Mouse (Mus musculus) G1E (cell line): Measurements from ENCODE around the gene Rnf220.

Experiments used
- CTCF ChIP-seq: IDR thresholded peaks from 2 replicates; pipeline ENCODE4 v1.5.1; 2012; ENCODE audit warnings: low read depth, low read length, inconsistent platforms, mixed read lengths
- GATA1 ChIP-seq: IDR thresholded peaks from 2 replicates; pipeline ENCODE4 v1.6.1; 2012; ENCODE audit warnings: borderline replicate concordance, low read length, inconsistent platforms, mixed read lengths
- GATA2 ChIP-seq: IDR thresholded peaks from 2 replicates; pipeline ENCODE4 v1.6.1; 2012; ENCODE audit warnings: low read depth, low read length, inconsistent platforms, borderline replicate concordance
- POLR2AphosphoS5 ChIP-seq: IDR thresholded peaks from 2 replicates; pipeline ENCODE4 v1.6.1; 2012; ENCODE audit warnings: low read depth, low read length, inconsistent platforms; ENCODE audit not compliant: insufficient replicate concordance
- TAL1 ChIP-seq: conservative IDR thresholded peaks from 2 replicates; pipeline ENCODE4 v1.6.1; 2012; ENCODE audit warnings: low read depth, low read length, inconsistent platforms, mixed read lengths

DNA sequence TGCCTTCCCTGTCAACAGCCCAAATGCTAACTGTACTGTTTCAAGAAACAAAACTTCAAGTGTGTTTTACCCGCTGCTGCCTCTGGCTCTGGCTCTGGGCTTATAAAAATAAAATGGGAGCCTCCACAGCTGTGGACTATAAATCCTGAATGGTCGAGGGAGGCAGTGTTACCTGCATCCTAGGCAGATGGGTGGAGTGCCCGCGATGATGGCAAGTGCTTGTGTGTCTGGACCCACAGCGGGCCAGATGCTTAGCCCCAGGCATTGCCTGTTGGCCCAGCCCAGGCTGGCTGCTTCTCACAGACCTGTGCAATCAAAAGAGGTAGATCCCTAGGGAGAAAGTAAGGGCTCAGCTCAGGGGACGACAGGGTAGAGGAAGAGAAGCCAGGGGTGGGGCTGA is 180.1 kb downstream of the Rnf220 start:
- TF ChIP-seq POLR2AphosphoS5 (no peak), CTCF (no peak), GATA1 (no peak), TAL1 (no peak), GATA2 (no peak)
